16 mouse cellular contexts compared by ENCODE assay signal in genomic region chr1:165020960-165021563, GRCm38 (mm10).
DNase-seq lines count a peak whose midpoint lies in the region; ATAC-seq lines count a peak whose summit lies in the region.
"Had no signal": no experiment of that assay in that cellular context is flagged by ENCODE, and none has a peak within 500 bp of the region (broad histone marks: within the 10 kb centered on the region; RNA-seq: fewer than 3 reads in every experiment).

No protein-coding gene starts in this region.

- no peak overlapping the region for H3K4me3 ChIP-seq in heart, embryonic 12.5 days

- 44% methylated on average over 10 of the region's 10 CpGs for WGBS in heart, embryonic 12.5 days

- no peak overlapping the region for H3K9ac ChIP-seq in heart, embryonic 12.5 days

- DNase-seq in heart, adult 8-10 months (ENCODE audit: low spot score) = no peak
- DNase-seq in thymus, postnatal 25 days = peak; percentile 2
- DNase-seq in thymus, postnatal 36 days = no peak
- peak; percentile 79 for DNase-seq in telencephalon, adult 2 months (ENCODE audit: low read depth, low spot score)
- DNase-seq in right cerebral cortex, postnatal 14 days = no peak
- no peak for DNase-seq in thymus, postnatal 4 days
- DNase-seq: adrenal gland, postnatal 14 days; cerebellum, postnatal 10 days; gastrocnemius, postnatal 14 days; heart, postnatal 4 days; kidney, adult 9 months had no signal

- H3K27me3 ChIP-seq in heart, embryonic 12.5 days (replicated peaks) = no peaks in the 10 kb centered on the region

- no peak overlapping the region for H3K4me2 ChIP-seq in heart, embryonic 12.5 days
- H3K4me2 ChIP-seq: midbrain, embryonic 11.5 days had no signal

- peak overlapping the region; percentile 63 for H3K27ac ChIP-seq in heart, embryonic 12.5 days (ENCODE audit: poor library complexity, severe bottlenecking)

- peaks cover 23% of the 10 kb centered on the region for H3K4me1 ChIP-seq in heart, embryonic 12.5 days (replicated peaks)

- no peaks in the 10 kb centered on the region for H3K36me3 ChIP-seq in heart, embryonic 12.5 days

- no peak for ATAC-seq in heart, embryonic 12.5 days (ENCODE audit: insufficient number of reproducible peaks, low FRiP score)
- peak; percentile 56 to 74 for ATAC-seq in hematopoietic stem cell, adult 5-6 weeks (replicated peaks in 1 of 2; ENCODE audit: insufficient read depth in 1 of 2, low FRiP score in 2 of 2, low TSS enrichment in 1 of 2, low read depth in 1 of 2, poor library complexity in 2 of 2, severe bottlenecking in 2 of 2)
- ATAC-seq: forebrain, embryonic 14.5 days; lung, postnatal 0 days had no signal

- no peaks in the 10 kb centered on the region for H3K9me3 ChIP-seq in heart, embryonic 12.5 days (replicated peaks)

Comparison
In these comparisons a context has a peak if more than half of its experiments do, and no peak if none do; other contexts are left out.
1. DNase-seq: peak in thymus, postnatal 25 days (single experiment) and telencephalon, adult 2 months (single experiment); none in heart, adult 8-10 months (single experiment), thymus, postnatal 36 days (0 of 2), right cerebral cortex, postnatal 14 days (single experiment) and thymus, postnatal 4 days (single experiment).